Comparison of ENCODE assay signal across 14 mouse cellular contexts in the genomic region with DNA sequence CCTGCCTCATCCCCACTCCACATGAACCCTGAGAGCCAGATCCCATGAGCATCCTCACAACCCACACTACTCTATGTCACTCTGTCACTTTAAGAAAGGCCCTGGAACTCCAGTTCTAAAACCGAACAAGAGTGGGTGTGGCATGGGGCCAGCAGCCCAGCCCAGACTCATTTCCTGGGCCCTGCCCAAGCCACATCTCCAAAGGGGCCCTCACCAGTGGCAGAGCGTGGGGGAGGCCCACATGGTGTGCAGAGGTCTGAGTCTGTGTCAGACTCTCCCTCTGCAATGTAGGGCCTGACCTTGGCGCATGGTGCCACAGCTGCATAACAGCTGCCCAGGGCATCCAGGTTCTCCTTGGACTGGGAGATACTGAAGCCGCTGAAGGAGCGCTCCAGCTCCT. TPM values are rescaled to one million over a fixed set of nuclear protein-coding genes. Genes with fewer than 3 reads are reported as not detected.
DNase-seq lines count a peak whose midpoint lies in the region; ATAC-seq and TF ChIP-seq lines count a peak whose summit lies in the region.
"Had no signal": no experiment of that assay in that cellular context is flagged by ENCODE, and none has a peak within 500 bp of the region (broad histone marks: within the 10 kb centered on the region; RNA-seq: fewer than 3 reads in every experiment).

No protein-coding gene starts in this region.

- H3K4me2 ChIP-seq in intestine, postnatal 0 days (replicated peaks; ENCODE audit: low read depth) = peak overlapping the region; percentile 9; the same call in 1 of the 2 replicates
- no peak overlapping the region for H3K4me2 ChIP-seq in stomach, postnatal 0 days (replicated peaks; ENCODE audit: low read depth)
- H3K4me2 ChIP-seq: forebrain, embryonic 15.5 days; limb, embryonic 12.5 days; midbrain, embryonic 12.5 days had no signal

- no peak for TF ChIP-seq CTCF in gastrocnemius, adult 2 months (IDR thresholded peaks at IDR 0.05)
- TF ChIP-seq CTCF in lung, adult 2 months (IDR thresholded peaks at IDR 0.05; ENCODE audit: insufficient read depth, low read length) = no peak
- TF ChIP-seq CTCF in intestine, postnatal 0 days (IDR thresholded peaks at IDR 0.05; ENCODE audit: low read depth) = no peak
- no peak for TF ChIP-seq CTCF in stomach, postnatal 0 days (IDR thresholded peaks at IDR 0.05; ENCODE audit: low read depth)

- H3K36me3 ChIP-seq in intestine, postnatal 0 days (ENCODE audit: control insufficient read depth, insufficient read depth) = no peaks in the 10 kb centered on the region
- H3K36me3 ChIP-seq in stomach, postnatal 0 days (ENCODE audit: control insufficient read depth, insufficient read depth, low read length) = no peaks in the 10 kb centered on the region
- H3K36me3 ChIP-seq in heart, embryonic 10.5 days = no peaks in the 10 kb centered on the region
- H3K36me3 ChIP-seq: limb, embryonic 12.5 days had no signal

- no peaks in the 10 kb centered on the region for H3K27me3 ChIP-seq in intestine, postnatal 0 days (replicated peaks; ENCODE audit: control insufficient read depth, insufficient read depth, low read length)
- H3K27me3 ChIP-seq in stomach, postnatal 0 days (ENCODE audit: control insufficient read depth, insufficient read depth, low read length) = no peaks in the 10 kb centered on the region
- H3K27me3 ChIP-seq in heart, embryonic 10.5 days (ENCODE audit: insufficient read depth, poor library complexity, severe bottlenecking) = peaks cover 67% of the 10 kb centered on the region
- H3K27me3 ChIP-seq: forebrain, embryonic 15.5 days; midbrain, embryonic 12.5 days had no signal

- no peaks in the 10 kb centered on the region for H3K9me3 ChIP-seq in intestine, postnatal 0 days (ENCODE audit: control insufficient read depth)
- H3K9me3 ChIP-seq in stomach, postnatal 0 days (ENCODE audit: control insufficient read depth, low read length) = no peaks in the 10 kb centered on the region
- no peaks in the 10 kb centered on the region for H3K9me3 ChIP-seq in heart, embryonic 10.5 days
- H3K9me3 ChIP-seq: forebrain, embryonic 15.5 days; limb, embryonic 12.5 days; midbrain, embryonic 12.5 days had no signal

- WGBS in lung, adult 2 months = 52% methylated on average over 5 of the region's 5 CpGs
- 49% methylated on average over 5 of the region's 5 CpGs for WGBS in intestine, postnatal 0 days
- 52% methylated on average over 5 of the region's 5 CpGs for WGBS in stomach, postnatal 0 days
- 59% methylated on average over 5 of the region's 5 CpGs for WGBS in heart, embryonic 10.5 days

- no peak overlapping the region for H3K4me3 ChIP-seq in gastrocnemius, adult 2 months
- no peak overlapping the region for H3K4me3 ChIP-seq in lung, adult 2 months (replicated peaks; ENCODE audit: extremely low read depth, low read depth, low read length)
- no peak overlapping the region for H3K4me3 ChIP-seq in intestine, postnatal 0 days (ENCODE audit: low read depth, low read length)
- H3K4me3 ChIP-seq in stomach, postnatal 0 days (ENCODE audit: low read depth, low read length) = no peak overlapping the region
- no peak overlapping the region for H3K4me3 ChIP-seq in heart, embryonic 10.5 days
- H3K4me3 ChIP-seq: forebrain, embryonic 15.5 days; limb, embryonic 12.5 days; midbrain, embryonic 12.5 days had no signal

- TF ChIP-seq POLR2A in lung, adult 2 months (IDR thresholded peaks at IDR 0.05; ENCODE audit: borderline replicate concordance, extremely low read depth, low read depth, low read length) = no peak

- peak; percentile 59 for ATAC-seq in intestine, postnatal 0 days
- no peak; the same call in 1 of the 2 replicates for ATAC-seq in stomach, postnatal 0 days (ENCODE audit: low FRiP score, low TSS enrichment)
- ATAC-seq: CD4-positive, CD25-positive, alpha-beta regulatory T cell, adult 4 months; forebrain, embryonic 15.5 days had no signal

- no peak for TF ChIP-seq EP300 in stomach, postnatal 0 days (optimal IDR thresholded peaks at IDR 0.05)

- intact Hi-C loops in gastrocnemius, adult 2 months (cut with DNase I) = no loop called here

- H3K9ac ChIP-seq in intestine, postnatal 0 days (ENCODE audit: low read depth, low read length) = no peak overlapping the region
- no peak overlapping the region for H3K9ac ChIP-seq in stomach, postnatal 0 days (ENCODE audit: low read length)
- H3K9ac ChIP-seq: forebrain, embryonic 15.5 days; limb, embryonic 12.5 days; midbrain, embryonic 12.5 days had no signal

- no peak overlapping the region for H3K27ac ChIP-seq in gastrocnemius, adult 2 months
- no peak overlapping the region for H3K27ac ChIP-seq in intestine, postnatal 0 days (ENCODE audit: low read depth, low read length)
- no peak overlapping the region for H3K27ac ChIP-seq in stomach, postnatal 0 days (replicated peaks)
- H3K27ac ChIP-seq in heart, embryonic 10.5 days = no peak overlapping the region
- H3K27ac ChIP-seq: forebrain, embryonic 15.5 days; kidney, postnatal 0 days; limb, embryonic 12.5 days; midbrain, embryonic 12.5 days had no signal

- H3K4me1 ChIP-seq in lung, adult 2 months (ENCODE audit: control insufficient read depth, insufficient read depth, low read length) = no peaks in the 10 kb centered on the region
- no peaks in the 10 kb centered on the region for H3K4me1 ChIP-seq in intestine, postnatal 0 days (replicated peaks; ENCODE audit: control insufficient read depth, insufficient read depth, low read length)
- H3K4me1 ChIP-seq in stomach, postnatal 0 days (replicated peaks; ENCODE audit: control insufficient read depth, insufficient read depth) = no peaks in the 10 kb centered on the region
- H3K4me1 ChIP-seq in heart, embryonic 10.5 days = 0 out of 2 replicates have a peak, but pooled peaks cover 3% of the 10 kb centered on the region
- H3K4me1 ChIP-seq: forebrain, embryonic 15.5 days; limb, embryonic 12.5 days had no signal

- DNase-seq in gastrocnemius, adult 2 months = peak; percentile 34
- no peak for DNase-seq in gastrocnemius, adult 18-20 months (ENCODE audit: low spot score)
- DNase-seq in lung, postnatal 4 days = peak; percentile 12 to 42
- no peak for DNase-seq in lung, adult 2 months
- peak; percentile 23 for DNase-seq in stomach, postnatal 0 days (ENCODE audit: low spot score)
- no peak for DNase-seq in thymus, postnatal 25 days
- DNase-seq in heart, embryonic 10.5 days (ENCODE audit: low spot score) = no peak

RNA-seq across cellular contexts. Expression of a gene that starts 37.5 kb away (rescaled TPM):
- total RNA-seq in gastrocnemius, adult 2 months (2021) = not detected
- total RNA-seq in gastrocnemius, adult 18-20 months (2021) = under 1 TPM in 1 of 2 experiments, not detected in 1; 0.09 TPM
- 0.02 TPM in 1 of 2 replicates, not detected in the other for polyA plus RNA-seq in lung, adult 2 months (2012; rRNA removed)
- 0.30 and 0.33 TPM in 2 replicates for polyA plus RNA-seq in intestine, postnatal 0 days (2015; fragmentation: Nextera tagmentation; extraction: Ambion mirVana)
- polyA plus RNA-seq in stomach, postnatal 0 days (2015; fragmentation: Nextera tagmentation; extraction: Ambion mirVana) = 0.18 and 0.22 TPM in 2 replicates
- polyA plus RNA-seq in heart, embryonic 10.5 days (2016; fragmentation: Nextera tagmentation; extraction: Ambion mirVana) = 0.17 and 1.3 TPM in 2 replicates
- total RNA-seq: heart, postnatal 25 days had no signal
- polyA plus RNA-seq: CD4-positive, CD25-positive, alpha-beta regulatory T cell, adult 4 months had no signal

RNA-seq across cellular contexts. Expression of a gene that starts 54.2 kb away (rescaled TPM):
- not detected for total RNA-seq in gastrocnemius, adult 2 months (2021)
- total RNA-seq in gastrocnemius, adult 18-20 months (2021) = under 1 TPM in 1 of 2 experiments, not detected in 1; 0.18 TPM
- 0.02 TPM in 2 replicates for polyA plus RNA-seq in lung, adult 2 months (2012; rRNA removed)
- 0.51 and 0.72 TPM in 2 replicates for polyA plus RNA-seq in intestine, postnatal 0 days (2015; fragmentation: Nextera tagmentation; extraction: Ambion mirVana)
- polyA plus RNA-seq in stomach, postnatal 0 days (2015; fragmentation: Nextera tagmentation; extraction: Ambion mirVana) = 0.42 and 0.59 TPM in 2 replicates
- polyA plus RNA-seq in heart, embryonic 10.5 days (2016; fragmentation: Nextera tagmentation; extraction: Ambion mirVana) = 0.07 and 0.50 TPM in 2 replicates
- polyA plus RNA-seq: CD4-positive, CD25-positive, alpha-beta regulatory T cell, adult 4 months; kidney, postnatal 0 days had no signal

Comparison
In these comparisons a context has a peak if more than half of its experiments do, and no peak if none do; other contexts are left out.
1. DNase-seq: peak in gastrocnemius, adult 2 months (single experiment), lung, postnatal 4 days (2 of 2) and stomach, postnatal 0 days (single experiment); none in gastrocnemius, adult 18-20 months (single experiment), lung, adult 2 months (single experiment), thymus, postnatal 25 days (single experiment) and heart, embryonic 10.5 days (single experiment).